Mouse (Mus musculus): ENCODE measurements around the gene Rae1. TPM values are rescaled to one million over a fixed set of nuclear protein-coding genes. Genes with fewer than 3 reads are reported as not detected.

The Rae1 gene
- total RNA-seq, 2 experiments from 2014 or later, result 42.4 to 53.2 TPM

DNA sequence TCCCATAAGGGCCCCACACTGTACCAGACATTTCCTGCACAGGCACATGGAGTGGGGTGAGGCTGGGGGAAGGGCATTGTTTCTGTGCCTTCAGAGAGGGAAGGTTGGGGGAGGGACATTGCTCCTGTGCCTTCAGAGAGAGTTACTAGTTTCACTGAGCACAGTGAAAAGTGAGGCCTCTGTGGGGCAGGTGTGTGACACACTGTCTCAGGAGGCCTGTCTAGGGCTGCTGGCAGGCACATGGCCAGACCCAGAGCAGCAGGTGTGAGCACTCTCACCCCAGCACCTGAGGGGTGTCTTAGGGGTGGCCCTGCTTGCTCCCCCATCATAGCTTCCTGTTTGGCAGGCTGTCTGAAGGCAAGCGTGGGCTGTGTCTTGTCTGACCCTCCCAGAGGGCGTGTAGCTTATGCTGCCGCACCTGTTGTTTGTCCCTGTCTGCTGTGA, 26.8 kb downstream of the Rae1 start:
- ATAC-seq (ENCODE audit: poor library complexity, severe bottlenecking), result peak; percentile 9; the same call in 1 of the 2 replicates

- no peak for ATAC-seq (ENCODE audit: poor library complexity, severe bottlenecking)
These were observed 27.4 kb downstream of the Rae1 start for GRCm38 (mm10) chr2:173027169-173027823.

DNA sequence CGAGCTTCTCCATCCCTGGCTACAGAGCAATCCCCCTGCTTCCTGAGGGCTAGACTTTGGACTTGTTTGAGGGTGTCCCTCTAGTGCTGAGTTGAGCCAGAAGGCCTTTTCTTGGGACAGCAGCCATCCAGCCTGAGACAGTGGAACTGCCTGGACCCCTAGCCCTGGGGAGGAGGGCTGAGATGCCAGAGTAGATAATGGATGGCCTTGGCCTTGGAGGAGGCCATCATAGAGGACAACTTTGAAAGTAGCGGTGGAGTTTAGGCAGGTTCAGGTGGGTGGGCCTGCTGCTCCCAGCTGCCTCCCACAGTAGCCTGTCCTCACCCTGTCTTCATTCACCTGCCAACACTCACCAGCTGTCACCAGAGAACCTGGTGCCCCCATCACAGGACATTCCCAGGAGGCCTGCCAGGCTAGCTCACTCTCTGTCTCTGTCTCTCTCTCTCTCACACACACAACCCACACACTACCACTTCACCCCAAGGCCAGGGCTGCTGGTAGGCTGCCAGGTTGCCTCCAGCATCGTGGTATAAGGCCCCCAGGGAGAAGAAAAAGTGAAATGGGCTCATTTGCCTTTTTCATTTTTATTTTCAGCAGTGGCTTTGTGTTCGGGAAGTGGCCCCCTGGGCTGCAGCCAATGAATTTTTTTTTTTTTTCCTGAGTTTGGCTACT, 28.0 kb downstream of the Rae1 start:
- no peak for ATAC-seq (ENCODE audit: poor library complexity, severe bottlenecking)

DNA sequence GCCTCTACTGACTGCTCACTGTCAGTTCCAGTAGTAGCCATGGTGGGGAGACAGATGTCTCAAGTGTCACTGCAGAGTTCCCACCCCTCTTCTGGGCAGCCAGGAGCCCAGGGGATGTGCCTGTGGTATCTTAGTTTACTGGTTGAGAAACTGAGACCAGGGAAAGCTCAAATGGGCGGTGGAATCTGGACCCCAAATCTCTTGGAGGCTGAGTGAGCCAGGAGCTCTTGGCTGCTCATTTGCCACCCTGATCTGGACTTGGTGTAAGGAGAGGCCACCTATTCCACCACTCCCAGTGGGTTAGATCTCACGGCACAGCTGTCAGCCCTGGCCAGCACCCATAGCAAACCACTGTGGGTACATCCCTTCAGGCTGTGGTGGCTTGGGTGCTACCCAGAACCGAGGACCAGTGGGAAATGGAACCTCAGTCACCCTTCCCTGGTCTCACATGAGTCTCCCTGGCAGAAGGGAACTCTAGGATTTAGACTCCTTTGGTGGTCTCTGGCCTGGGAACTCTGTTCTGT, 28.7 kb downstream of the Rae1 start:
- ATAC-seq (ENCODE audit: poor library complexity, severe bottlenecking), result no peak

DNA sequence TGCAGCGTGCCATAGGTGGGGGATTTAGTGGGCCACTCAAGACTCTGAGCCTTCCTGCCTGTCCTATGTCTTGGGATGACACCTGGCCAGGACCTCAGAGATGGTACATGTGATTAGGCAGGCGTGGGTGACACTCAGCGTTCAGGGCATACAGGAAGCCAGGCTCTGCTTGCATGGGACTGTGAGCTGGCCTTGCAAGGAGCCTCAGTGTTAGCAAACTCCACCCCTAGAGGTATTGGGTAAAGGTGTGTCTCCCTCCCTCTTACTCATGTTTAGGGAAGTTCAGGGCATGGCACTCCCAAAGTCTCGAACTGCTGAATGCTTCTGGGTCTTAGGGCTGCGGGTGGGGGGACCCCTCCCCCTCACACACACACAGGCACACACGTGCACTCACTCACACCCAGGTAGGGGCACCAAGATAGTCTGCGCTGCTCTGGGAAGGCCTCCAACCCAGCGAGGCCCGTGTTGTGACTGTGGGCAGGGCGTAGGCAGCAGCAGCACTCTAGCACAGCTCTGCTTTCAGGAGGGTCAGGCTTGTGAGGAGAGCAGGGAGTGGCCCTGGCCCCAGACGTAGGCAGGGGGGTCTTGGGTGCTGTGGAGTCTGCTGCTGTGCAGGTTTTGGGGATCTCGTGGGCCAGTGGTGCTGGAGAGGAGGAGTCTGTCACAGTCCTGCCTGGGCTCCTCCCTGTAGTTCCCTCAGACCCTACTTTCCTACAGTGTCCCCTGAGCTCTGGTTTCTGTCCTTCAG, 30.8 kb downstream of the Rae1 start:
- peak; percentile 57 for ATAC-seq (ENCODE audit: poor library complexity, severe bottlenecking)

DNA sequence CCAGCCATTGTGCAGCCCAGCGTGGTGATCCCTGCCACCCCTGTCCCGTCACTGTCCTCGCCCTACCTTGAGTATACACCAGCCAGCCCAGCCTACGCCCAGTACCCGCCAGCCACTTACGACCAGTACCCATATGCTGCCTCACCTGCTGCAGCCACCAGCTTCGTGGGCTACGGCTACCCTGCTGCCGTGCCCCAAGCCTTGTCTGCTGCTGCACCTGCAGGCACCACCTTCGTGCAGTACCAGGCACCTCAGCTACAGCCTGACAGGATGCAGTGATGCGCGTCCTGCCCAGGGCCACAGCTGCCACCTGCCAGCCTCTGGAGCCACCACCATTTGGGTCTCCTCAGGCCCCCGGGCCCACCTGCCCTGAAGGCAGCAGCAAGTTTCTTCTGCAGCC, 33.6 kb downstream of the Rae1 start:
- no peak for ATAC-seq (ENCODE audit: poor library complexity, severe bottlenecking)

DNA sequence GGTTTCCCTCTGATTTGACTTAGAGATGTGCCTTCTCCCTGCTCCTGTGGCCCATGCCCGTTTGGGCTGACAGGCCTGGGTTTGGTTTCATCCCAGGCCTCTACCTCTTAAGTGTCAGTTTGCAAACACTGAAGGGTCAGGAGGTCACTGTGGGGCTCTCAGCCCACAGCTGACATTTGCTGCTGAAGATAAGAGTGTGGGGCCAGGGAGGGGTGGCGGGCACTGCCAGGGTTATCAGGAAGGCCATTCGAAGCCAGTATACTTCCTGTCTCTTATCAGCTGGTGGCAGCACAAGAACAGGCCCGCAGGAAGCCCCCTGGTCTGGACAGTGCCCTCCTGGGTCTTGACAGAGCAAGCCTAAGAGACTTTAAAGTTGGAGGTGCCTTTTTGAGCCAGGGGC, 35.1 kb downstream of the Rae1 start:
- peak; percentile 42 for ATAC-seq (ENCODE audit: poor library complexity, severe bottlenecking)

GRCm38 (mm10) chr2:173035653-173036052, 35.7 kb downstream of the Rae1 start:
- no peak for ATAC-seq (ENCODE audit: poor library complexity, severe bottlenecking)

DNA sequence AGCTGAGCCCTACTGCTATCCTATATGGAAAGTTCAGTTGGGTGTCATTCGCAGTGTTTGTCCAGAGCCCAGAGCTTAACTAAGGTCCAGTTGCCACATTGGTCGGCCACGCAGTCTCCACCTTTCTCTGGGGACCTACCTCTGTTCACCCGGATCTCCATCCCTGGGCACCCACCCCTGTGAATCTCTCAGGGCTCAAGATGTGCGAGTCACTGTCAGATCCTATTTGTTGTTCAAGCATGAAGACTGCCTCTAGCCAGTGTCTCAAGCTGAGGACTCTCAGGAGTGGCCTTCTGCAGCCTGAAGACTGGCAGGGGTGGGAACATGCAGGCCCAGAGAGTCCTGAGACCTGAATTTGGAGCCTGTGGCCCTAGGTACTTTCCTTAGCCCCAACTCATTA, 36.1 kb downstream of the Rae1 start:
- ATAC-seq (ENCODE audit: poor library complexity, severe bottlenecking), result no peak

- no peak for ATAC-seq (ENCODE audit: poor library complexity, severe bottlenecking)
These were observed 36.7 kb downstream of the Rae1 start for GRCm38 (mm10) chr2:173036611-173037010.

GRCm38 (mm10) chr2:173037347-173037746, 37.4 kb downstream of the Rae1 start:
- no peak for ATAC-seq (ENCODE audit: poor library complexity, severe bottlenecking)

DNA sequence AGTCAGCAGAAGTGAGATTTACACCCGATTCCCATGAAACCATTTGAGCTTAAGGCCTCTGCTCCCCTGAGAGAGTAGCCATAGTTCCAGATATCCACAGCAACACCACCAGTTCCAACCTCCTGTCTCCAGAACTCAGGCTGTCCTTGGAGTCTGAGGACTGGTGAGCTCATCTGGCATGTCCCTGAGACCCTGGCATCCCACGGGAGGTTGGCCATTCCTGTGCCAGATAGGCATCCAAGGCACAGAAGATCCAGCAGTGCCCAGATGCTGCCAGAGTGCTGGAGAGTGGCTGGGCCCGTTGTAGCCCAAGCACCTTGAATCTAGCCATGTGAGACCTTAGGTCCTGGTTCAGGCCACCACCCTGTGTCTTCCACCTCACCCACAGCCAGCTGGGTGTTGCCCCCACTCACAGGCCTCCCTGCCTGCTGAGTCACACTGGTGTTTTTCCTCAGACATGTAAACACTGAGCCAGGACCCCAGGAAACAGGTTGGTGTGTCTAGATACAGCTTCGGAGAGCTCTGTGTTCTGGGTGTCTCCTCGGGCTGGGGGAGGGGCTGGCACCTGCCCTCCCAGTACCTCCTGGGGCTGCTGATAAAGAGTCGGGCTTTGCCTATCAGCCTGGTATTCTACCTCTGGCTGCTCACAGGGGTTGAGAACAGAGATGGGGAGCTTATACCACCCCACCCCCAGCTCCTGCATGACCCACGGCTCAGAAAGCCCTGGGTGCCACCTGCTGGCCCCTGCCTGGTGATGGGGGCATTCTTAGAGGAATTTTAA, 38.1 kb downstream of the Rae1 start:
- peak; percentile 11 for ATAC-seq (ENCODE audit: poor library complexity, severe bottlenecking)

DNA sequence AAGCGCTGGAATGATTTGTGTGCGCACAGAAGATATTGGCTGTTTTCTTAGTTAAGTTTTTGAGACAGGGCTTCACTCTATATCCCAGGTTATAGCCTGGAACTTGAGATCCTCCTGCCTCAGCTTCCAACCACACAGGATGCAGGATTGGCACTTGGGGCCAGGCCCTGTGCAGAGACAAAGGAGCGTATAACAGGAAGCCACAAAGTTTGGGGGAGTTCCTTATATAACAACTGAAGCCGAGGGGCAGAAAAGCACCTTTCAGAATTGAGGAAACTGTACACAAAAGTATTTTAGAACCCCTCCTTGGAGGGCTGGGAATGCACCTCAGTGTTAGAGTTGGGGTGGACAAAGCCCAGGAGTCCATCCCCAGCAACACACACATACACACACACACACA, 39.1 kb downstream of the Rae1 start:
- ATAC-seq (ENCODE audit: poor library complexity, severe bottlenecking), result no peak

DNA sequence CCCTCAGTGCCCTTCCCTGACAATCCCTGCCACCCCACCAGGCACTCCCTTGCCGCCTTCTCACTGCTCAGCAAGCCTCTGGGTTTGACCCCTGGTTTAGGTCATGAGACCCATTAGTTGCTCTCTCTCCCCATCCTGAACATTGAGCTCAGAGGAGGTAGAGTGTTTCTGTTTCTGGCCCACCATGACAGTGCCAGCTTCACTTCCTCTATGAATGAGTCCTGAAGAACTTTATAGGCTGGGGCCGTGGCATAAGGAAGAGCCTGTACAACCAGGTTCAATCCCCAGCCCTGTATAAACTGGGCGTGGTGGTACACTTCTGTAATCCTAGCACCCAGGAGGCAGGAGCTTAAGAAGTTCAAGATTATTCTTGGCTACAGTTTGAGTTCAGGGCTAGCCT, 40.9 kb downstream of the Rae1 start:
- ATAC-seq (ENCODE audit: poor library complexity, severe bottlenecking), result peak; percentile 66

DNA sequence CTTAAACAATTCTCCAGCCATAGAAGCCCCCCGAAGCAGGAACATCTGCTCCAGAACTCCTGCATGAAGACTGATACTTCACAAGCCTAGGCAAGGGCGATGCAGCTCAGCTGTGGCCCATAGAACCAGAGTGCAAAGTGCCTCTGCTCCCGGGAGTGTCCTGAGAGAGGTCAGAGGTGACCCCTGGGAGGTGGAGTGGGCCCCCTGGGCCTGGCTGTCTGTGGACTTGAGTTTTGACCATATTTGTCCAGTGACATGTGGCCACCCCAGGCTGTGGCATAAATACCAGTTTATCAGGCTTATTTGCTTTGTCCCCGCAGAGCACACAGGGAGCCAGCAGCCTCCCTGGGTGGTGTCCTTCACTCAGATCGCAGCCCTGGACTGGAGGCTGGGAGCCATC, 41.3 kb downstream of the Rae1 start:
- no peak for ATAC-seq (ENCODE audit: poor library complexity, severe bottlenecking)

GRCm38 (mm10) chr2:173041893-173042292, 42.0 kb downstream of the Rae1 start:
- ATAC-seq (ENCODE audit: poor library complexity, severe bottlenecking), result no peak

GRCm38 (mm10) chr2:173042504-173043162, 42.7 kb downstream of the Rae1 start:
- no peak for ATAC-seq (ENCODE audit: poor library complexity, severe bottlenecking)

DNA sequence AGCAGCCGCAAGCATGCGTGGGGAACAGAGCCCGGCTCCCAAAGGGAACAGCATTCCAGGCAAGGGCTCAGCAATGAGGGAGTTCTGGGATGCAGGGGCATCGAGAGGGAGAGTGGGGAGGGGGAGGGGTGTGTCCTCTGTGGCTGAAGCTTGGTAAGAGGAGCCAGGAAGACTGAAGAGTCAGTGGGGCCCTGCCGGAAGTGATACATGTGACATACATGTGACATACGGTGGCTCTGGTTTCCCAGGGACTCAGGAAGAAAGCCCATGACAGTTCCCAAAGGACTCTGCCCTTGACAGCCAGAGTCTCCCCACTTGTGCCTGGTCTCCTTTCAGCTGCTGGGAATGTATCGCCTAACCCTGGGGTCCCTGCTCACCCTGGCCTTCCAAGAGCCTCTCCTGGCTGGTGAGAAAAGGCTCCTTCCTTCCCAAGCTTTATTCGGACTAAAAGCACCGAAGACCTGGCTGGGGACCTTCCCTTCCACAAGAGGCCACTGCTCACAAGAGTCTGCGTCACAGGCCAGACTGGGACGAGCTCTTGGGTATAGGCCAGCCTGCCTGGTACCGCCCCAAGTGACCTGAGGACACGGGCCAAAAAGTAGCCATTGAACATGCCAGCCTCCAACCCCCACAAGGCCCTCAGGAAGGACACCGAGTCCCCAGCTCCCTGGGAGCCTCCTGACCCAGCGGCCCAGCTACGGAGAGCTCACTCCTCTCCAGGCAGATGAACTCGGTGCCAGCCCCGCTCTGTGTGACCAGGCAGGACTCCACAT, 44.5 kb downstream of the Rae1 start:
- ATAC-seq (ENCODE audit: poor library complexity, severe bottlenecking), result no peak

DNA sequence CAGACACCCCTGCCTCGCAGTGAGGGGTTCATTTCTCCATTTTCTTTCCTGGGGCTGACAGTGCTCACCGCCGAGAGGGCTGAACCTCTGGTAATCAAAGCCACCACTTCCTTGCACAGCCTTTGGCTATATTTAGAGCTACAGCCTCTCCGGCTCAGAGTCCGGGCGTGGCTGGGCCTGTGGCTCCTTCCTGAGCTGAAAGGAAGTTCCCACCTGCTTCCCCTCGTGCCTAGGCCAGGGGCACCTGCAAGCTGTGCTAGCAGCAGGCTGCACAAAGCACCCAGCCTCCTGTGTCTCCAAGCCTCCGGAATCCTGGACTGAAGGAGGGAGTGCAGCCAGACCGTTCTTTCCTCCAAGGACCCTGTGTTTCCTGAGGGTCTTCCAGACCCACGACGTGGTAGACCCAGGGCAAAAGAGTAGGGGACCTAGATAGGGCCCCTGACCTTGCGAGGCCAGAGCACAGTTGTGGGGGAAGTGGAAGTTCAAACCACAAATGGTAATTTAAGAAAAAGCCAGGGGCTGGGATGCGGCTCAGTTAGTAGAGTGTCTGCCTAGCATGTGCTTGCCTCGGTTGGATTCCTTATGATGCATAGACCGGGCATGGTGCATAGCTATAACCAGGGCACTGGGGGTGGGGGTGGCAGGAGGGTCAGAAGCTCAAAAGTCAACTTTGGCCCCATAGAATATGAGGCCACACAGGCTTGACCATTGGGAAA, 46.8 kb downstream of the Rae1 start:
- peak; percentile 89 for ATAC-seq (ENCODE audit: poor library complexity, severe bottlenecking)
